12 mouse cellular contexts compared by ENCODE assay signal in the genomic region with DNA sequence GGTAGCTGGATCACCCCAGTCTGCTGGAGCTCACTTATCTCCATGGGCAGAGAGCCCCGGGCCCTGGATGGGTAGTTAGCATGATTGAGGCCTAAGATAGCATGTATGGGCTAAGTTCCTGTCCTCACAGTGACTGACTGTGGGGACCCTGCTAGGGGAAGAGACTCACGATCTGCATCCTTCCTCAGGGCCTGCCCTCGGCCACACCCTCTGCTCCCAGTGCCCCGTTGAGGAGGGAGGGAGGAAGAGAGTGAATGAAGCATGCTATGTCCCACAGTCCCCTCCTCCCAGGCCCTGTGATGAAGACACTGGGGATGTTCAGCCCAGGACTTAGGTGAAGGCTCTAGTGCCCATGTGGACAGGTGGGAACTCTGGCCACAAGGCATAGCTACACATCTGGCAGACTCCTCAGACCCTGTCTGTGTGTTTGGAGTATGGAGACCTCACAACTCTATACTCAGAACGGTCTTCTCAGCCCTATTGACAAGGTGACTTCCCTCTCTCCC. TPM values are rescaled to one million over a fixed set of nuclear protein-coding genes. Genes with fewer than 3 reads are reported as not detected.
DNase-seq lines count a peak whose midpoint lies in the region; ATAC-seq and TF ChIP-seq lines count a peak whose summit lies in the region.
"Had no signal": no experiment of that assay in that cellular context is flagged by ENCODE, and none has a peak within 500 bp of the region (broad histone marks: within the 10 kb centered on the region; RNA-seq: fewer than 3 reads in every experiment).

No protein-coding gene starts in this region.

- H3K4me2 ChIP-seq in embryonic facial prominence, embryonic 14.5 days (ENCODE audit: low read depth, low read length), result peak overlapping the region; percentile 81
- peak overlapping the region; percentile 56 for H3K4me2 ChIP-seq in heart, postnatal 0 days (ENCODE audit: low read depth, low read length)
- peak overlapping the region; percentile 30 for H3K4me2 ChIP-seq in neural tube, embryonic 13.5 days
- H3K4me2 ChIP-seq in forebrain, embryonic 14.5 days (ENCODE audit: low read length), result no peak overlapping the region

- no peaks in the 10 kb centered on the region; the same call in 1 of the 2 replicates for H3K4me1 ChIP-seq in lung, adult 2 months (ENCODE audit: control insufficient read depth, insufficient read depth, low read length)
- peaks cover 20% of the 10 kb centered on the region; the same call in 1 of the 2 replicates for H3K4me1 ChIP-seq in embryonic facial prominence, embryonic 14.5 days (ENCODE audit: control insufficient read depth, insufficient read depth, low read length)
- H3K4me1 ChIP-seq in heart, postnatal 0 days (ENCODE audit: control insufficient read depth, insufficient read depth), result no peaks in the 10 kb centered on the region; the same call in 1 of the 2 replicates
- peaks cover 4% of the 10 kb centered on the region; the same call in 1 of the 2 replicates for H3K4me1 ChIP-seq in neural tube, embryonic 13.5 days (replicated peaks)
- no peaks in the 10 kb centered on the region for H3K4me1 ChIP-seq in forebrain, embryonic 14.5 days (ENCODE audit: control insufficient read depth, insufficient read depth, low read length)
- H3K4me1 ChIP-seq: liver, embryonic 15.5 days had no signal

- ATAC-seq in embryonic facial prominence, embryonic 14.5 days (ENCODE audit: low read depth), result no peak
- ATAC-seq in heart, postnatal 0 days (ENCODE audit: insufficient read depth, low read depth), result no peak
- ATAC-seq in neural tube, embryonic 13.5 days (ENCODE audit: low read depth), result no peak
- no peak for ATAC-seq in forebrain, embryonic 14.5 days

- no peaks in the 10 kb centered on the region for H3K27me3 ChIP-seq in embryonic facial prominence, embryonic 14.5 days (replicated peaks; ENCODE audit: control insufficient read depth, insufficient read depth, low read length)
- H3K27me3 ChIP-seq in heart, postnatal 0 days (ENCODE audit: control insufficient read depth, insufficient read depth, low read length), result no peaks in the 10 kb centered on the region
- no peaks in the 10 kb centered on the region for H3K27me3 ChIP-seq in neural tube, embryonic 13.5 days
- no peaks in the 10 kb centered on the region for H3K27me3 ChIP-seq in forebrain, embryonic 14.5 days (replicated peaks; ENCODE audit: control insufficient read depth, insufficient read depth, low read length)

- no peak overlapping the region for H3K27ac ChIP-seq in embryonic facial prominence, embryonic 14.5 days (replicated peaks; ENCODE audit: low read depth, low read length)
- no peak overlapping the region for H3K27ac ChIP-seq in heart, postnatal 0 days (ENCODE audit: low read depth)
- no peak overlapping the region for H3K27ac ChIP-seq in neural tube, embryonic 13.5 days (replicated peaks)
- H3K27ac ChIP-seq in forebrain, embryonic 14.5 days (ENCODE audit: low read depth, low read length), result no peak overlapping the region
- H3K27ac ChIP-seq: liver, embryonic 15.5 days had no signal

- DNase-seq in lung, adult 2 months, result peak; percentile 4
- DNase-seq in lung, postnatal 36 days, result no peak
- no peak for DNase-seq in embryonic facial prominence, embryonic 14.5 days (ENCODE audit: low spot score)
- no peak for DNase-seq in heart, postnatal 0 days (ENCODE audit: low spot score)
- DNase-seq in forebrain, embryonic 14.5 days (ENCODE audit: low spot score), result no peak
- no peak for DNase-seq in cerebellum, postnatal 10 days
- DNase-seq: cerebellum, adult 8-10 months; layer of hippocampus, adult 9-11 months; thymus, postnatal 14 days had no signal

- no peaks in the 10 kb centered on the region for H3K9me3 ChIP-seq in embryonic facial prominence, embryonic 14.5 days (ENCODE audit: control insufficient read depth, low read length)
- no peaks in the 10 kb centered on the region for H3K9me3 ChIP-seq in heart, postnatal 0 days (replicated peaks; ENCODE audit: control insufficient read depth, low read length)
- H3K9me3 ChIP-seq in neural tube, embryonic 13.5 days, result no peaks in the 10 kb centered on the region
- H3K9me3 ChIP-seq in forebrain, embryonic 14.5 days (replicated peaks; ENCODE audit: control insufficient read depth, low read length), result no peaks in the 10 kb centered on the region
- H3K9me3 ChIP-seq: liver, embryonic 15.5 days had no signal

- no peak for TF ChIP-seq CTCF in lung, adult 2 months (IDR thresholded peaks at IDR 0.05; ENCODE audit: insufficient read depth, low read length)
- no peak for TF ChIP-seq CTCF in heart, postnatal 0 days (IDR thresholded peaks at IDR 0.05; ENCODE audit: low read depth)

- TF ChIP-seq POLR2A in lung, adult 2 months (IDR thresholded peaks at IDR 0.05; ENCODE audit: borderline replicate concordance, extremely low read depth, low read depth, low read length), result no peak

- peak overlapping the region; percentile 76 for H3K9ac ChIP-seq in embryonic facial prominence, embryonic 14.5 days (ENCODE audit: low read depth, low read length)
- H3K9ac ChIP-seq in heart, postnatal 0 days (replicated peaks; ENCODE audit: low read depth, low read length), result peak overlapping the region; percentile 56
- no peak overlapping the region for H3K9ac ChIP-seq in neural tube, embryonic 13.5 days
- H3K9ac ChIP-seq in forebrain, embryonic 14.5 days (ENCODE audit: low read length), result no peak overlapping the region
- H3K9ac ChIP-seq: liver, embryonic 15.5 days had no signal

- H3K4me3 ChIP-seq in lung, adult 2 months (replicated peaks; ENCODE audit: extremely low read depth, low read depth, low read length), result peak overlapping the region; percentile 19
- H3K4me3 ChIP-seq in embryonic facial prominence, embryonic 14.5 days (ENCODE audit: low read depth, low read length), result peak overlapping the region; percentile 46
- peak overlapping the region; percentile 43 for H3K4me3 ChIP-seq in heart, postnatal 0 days (ENCODE audit: low read depth, low read length)
- H3K4me3 ChIP-seq in neural tube, embryonic 13.5 days, result no peak overlapping the region
- H3K4me3 ChIP-seq in forebrain, embryonic 14.5 days (ENCODE audit: low read depth, low read length), result no peak overlapping the region
- H3K4me3 ChIP-seq: liver, embryonic 15.5 days had no signal

- 26% methylated on average over 5 of the region's 5 CpGs for WGBS in lung, adult 2 months
- 48% methylated on average over 5 of the region's 5 CpGs for WGBS in embryonic facial prominence, embryonic 14.5 days
- 39% methylated on average over 5 of the region's 5 CpGs for WGBS in heart, postnatal 0 days
- WGBS in neural tube, embryonic 13.5 days, result 59% methylated on average over 5 of the region's 5 CpGs
- 57% methylated on average over 5 of the region's 5 CpGs for WGBS in forebrain, embryonic 14.5 days

- no peak for TF ChIP-seq EP300 in heart, postnatal 0 days (IDR thresholded peaks at IDR 0.05; ENCODE audit: low read depth)

- H3K36me3 ChIP-seq in embryonic facial prominence, embryonic 14.5 days (ENCODE audit: control insufficient read depth, insufficient read depth, low read length), result peaks cover 41% of the 10 kb centered on the region
- peaks cover 16% of the 10 kb centered on the region; the same call in 1 of the 2 replicates for H3K36me3 ChIP-seq in heart, postnatal 0 days (replicated peaks; ENCODE audit: control insufficient read depth, insufficient read depth, low read length)
- no peaks in the 10 kb centered on the region for H3K36me3 ChIP-seq in neural tube, embryonic 13.5 days
- no peaks in the 10 kb centered on the region for H3K36me3 ChIP-seq in forebrain, embryonic 14.5 days (ENCODE audit: control insufficient read depth, insufficient read depth, low read length)
- H3K36me3 ChIP-seq: liver, embryonic 15.5 days had no signal

RNA-seq across cellular contexts. Expression of a gene that starts 1.7 kb away (rescaled TPM):
- polyA plus RNA-seq in lung, adult 2 months (2012; rRNA removed), result 203 and 218 TPM in 2 replicates
- polyA plus RNA-seq in embryonic facial prominence, embryonic 14.5 days (2014; fragmentation: Nextera tagmentation; extraction: Ambion mirVana), result 405 and 419 TPM in 2 replicates
- 97.3 and 142 TPM in 2 replicates for total RNA-seq in heart, postnatal 0 days (2014; rRNA removed; ENCODE audit: low replicate concordance)
- polyA plus RNA-seq in heart, postnatal 0 days (2015; fragmentation: Nextera tagmentation; extraction: Ambion mirVana), result 68.6 and 69.7 TPM in 2 replicates
- polyA plus RNA-seq in neural tube, embryonic 13.5 days (2015; fragmentation: Nextera tagmentation; extraction: Ambion mirVana), result 28.1 and 36.0 TPM in 2 replicates
- 6.6 and 10.8 TPM in 2 replicates for polyA plus RNA-seq in forebrain, embryonic 14.5 days (2014; fragmentation: Nextera tagmentation; extraction: Ambion mirVana)
- total RNA-seq: granulocyte monocyte progenitor cell, adult 5-6 weeks had no signal

Comparison
In these comparisons a context has a peak if more than half of its experiments do, and no peak if none do; other contexts are left out.
1. H3K4me3 ChIP-seq: peak in lung, adult 2 months (single experiment), embryonic facial prominence, embryonic 14.5 days (single experiment) and heart, postnatal 0 days (single experiment); none in neural tube, embryonic 13.5 days (single experiment) and forebrain, embryonic 14.5 days (single experiment).
2. H3K9ac ChIP-seq: peak in embryonic facial prominence, embryonic 14.5 days (single experiment) and heart, postnatal 0 days (single experiment); none in neural tube, embryonic 13.5 days (single experiment) and forebrain, embryonic 14.5 days (single experiment).